Mouse (Mus musculus) right cerebral cortex, postnatal 25 days (tissue): ENCODE measurements around the gene Ncoa5.

Source experiments
- DNase-seq: peaks from one replicate; pipeline ENCODE4 v3.0.0; 2022

Ncoa5 gene

GRCm38 (mm10) chr2:165049044-165049443 lies 14.4 kb upstream of the Ncoa5 start:
- no peak for DNase-seq

GRCm38 (mm10) chr2:165043729-165044128 lies 9.1 kb upstream of the Ncoa5 start:
- no peak for DNase-seq

GRCm38 (mm10) chr2:165043090-165043636 lies 8.5 kb upstream of the Ncoa5 start:
- no peak for DNase-seq

DNA sequence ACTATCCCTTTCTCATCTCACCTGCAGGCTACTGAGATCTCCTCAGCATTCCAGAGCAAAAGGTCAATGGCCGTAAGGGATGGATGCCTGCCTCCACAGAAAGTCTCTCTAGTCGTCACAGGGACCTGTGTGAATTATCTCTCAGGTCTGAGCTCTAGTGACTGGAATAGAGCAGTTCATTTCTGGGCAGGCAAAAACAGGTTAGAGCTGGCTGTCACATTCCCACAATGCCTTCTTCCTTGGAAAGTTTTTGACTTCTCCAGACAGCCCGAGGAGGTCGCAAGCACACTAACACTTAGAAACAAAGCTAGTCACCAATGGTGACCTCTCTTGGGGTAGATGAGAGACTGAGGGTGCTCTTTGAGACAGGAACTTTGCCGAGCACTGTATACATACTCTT lies 7.5 kb upstream of the Ncoa5 start:
- DNase-seq: no peak

DNA sequence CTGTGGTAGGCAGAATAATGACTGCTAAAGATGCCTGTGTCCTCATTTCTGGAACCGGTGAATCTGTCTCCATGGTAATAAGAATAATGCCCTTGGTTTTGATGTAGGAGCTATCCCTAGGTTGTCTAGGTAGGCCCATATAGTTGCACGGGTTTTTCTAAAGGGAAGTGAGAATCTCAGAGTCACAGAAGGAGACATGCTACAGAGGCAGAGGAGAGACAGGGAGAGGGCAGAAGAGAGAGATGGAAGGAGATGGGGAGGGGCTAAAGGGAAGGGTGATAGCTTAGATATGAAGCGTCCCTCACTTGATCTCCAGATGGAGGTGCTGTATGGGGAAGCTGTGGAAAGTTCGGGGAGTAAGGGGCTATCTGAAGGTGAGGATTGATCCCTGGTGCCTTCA lies 2.7 kb upstream of the Ncoa5 start:
- DNase-seq: no peak

DNA sequence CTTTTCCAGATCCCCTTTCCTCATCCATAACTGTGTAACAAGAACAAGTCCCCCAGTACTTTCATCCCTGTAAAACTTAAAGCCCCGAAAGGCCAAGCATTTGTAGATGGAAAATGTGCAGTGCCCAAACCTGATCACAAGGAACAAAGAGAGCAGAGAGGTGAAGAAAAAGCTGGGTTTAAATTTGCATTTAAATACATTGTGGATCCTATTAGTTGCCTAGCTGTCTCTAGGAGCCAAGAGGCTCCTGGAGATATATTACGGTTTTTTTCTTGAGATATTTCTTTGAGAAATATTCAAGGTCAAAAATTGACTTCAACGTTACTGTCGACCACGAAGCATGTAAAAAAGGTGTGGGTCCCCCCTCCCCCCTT lies 378 bp upstream of the Ncoa5 start:
- no peak for DNase-seq

DNA sequence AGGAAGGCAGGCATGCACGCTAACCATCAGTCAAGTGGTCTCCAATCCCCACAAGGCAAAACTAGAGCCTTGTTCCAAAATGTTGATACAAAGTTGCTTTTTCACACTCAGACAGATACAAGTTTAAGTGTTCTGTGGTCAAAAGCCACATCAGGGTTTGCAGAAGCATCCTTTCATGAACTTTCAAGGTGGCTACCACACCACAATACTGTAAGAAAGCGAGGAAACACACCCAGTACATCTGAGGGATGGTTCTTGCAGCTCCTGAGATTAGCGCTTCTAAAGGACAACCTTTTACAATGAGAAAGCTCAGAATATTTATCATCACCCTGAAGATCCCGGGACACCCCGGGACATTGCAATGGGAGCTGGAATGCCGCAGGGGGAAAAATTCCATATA lies 1.4 kb downstream of the Ncoa5 start:
- DNase-seq: no peak

DNA sequence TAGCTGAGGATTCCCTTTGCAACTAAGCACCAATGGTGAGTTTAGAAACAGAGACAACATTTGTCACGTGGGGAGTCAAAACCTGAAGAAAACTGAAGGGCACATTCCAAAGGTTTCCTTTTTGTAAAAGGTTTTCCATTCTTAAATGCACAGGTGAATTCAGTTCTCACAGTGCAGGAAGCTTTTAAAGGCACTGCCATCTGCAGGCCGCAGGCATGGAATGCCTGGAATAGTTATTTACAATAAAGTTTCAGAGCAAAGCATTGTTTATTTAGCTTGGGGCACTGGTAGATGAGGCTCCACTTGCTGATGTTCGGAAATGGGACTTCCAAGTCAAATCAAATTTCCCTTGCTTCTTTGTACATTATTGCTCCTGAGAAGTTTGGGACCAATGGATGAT lies 2.1 kb downstream of the Ncoa5 start:
- no peak for DNase-seq

DNA sequence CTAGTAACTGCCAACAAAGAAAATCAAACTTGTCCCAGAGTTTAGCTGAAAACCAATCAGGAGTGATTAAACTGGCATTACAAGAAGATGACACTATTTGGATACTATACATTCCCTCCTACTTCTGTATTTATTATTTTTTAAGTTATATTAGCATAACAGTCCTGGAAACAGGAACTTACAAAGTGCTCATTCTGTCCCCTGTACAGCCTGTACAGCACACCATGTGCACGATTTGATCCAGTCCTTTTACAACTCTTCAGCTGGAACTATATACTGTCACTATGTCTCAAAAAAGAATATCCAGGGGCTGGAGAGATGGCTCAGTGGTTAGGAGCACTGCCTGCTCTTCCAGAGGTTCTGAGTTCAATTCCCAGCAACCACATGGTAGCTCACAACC lies 7.5 kb downstream of the Ncoa5 start:
- no peak for DNase-seq

DNA sequence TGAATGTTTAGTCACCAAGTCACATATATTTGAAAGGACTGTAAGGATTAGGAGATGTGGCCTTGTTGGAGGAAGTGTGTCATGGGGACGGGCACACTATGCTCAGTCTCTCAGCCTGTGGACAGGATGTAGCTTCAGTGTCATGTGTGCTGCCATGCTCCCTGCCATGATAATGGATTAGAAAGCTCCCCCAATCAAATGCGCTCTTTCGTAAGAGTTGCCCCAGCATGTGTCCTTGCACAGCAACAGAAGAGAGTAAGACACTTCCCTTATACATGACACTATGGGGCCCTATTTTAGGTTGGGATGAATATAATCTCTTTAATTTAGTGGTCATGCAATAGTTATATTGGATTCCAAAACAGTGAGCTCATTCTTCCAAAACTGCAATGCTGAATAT lies 14.2 kb downstream of the Ncoa5 start:
- DNase-seq: no peak

DNA sequence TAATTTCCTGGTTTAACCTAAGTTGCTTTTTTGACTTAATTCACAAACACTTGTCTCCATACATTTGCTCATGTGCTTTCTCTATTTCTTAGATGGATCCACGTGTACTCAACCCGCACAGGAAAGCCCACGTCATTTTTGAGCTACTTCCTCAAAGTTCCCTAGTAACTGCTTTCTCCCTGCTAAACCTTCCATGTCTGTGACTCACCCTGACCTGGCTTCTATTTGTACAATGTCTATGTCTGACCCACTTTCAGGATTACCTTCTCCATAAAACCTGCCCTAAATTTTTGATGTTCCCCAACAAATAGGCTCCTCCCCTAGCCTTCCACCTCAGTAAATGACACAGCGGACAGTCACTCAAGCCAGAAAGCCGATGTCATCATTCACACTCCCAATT lies 19.7 kb downstream of the Ncoa5 start:
- DNase-seq: no peak

- no peak for DNase-seq
Measured at GRCm38 (mm10) chr2:165010351-165010750, 24.3 kb downstream of the Ncoa5 start.

- DNase-seq: no peak
Measured at GRCm38 (mm10) chr2:165009581-165009980, 25.1 kb downstream of the Ncoa5 start.

DNA sequence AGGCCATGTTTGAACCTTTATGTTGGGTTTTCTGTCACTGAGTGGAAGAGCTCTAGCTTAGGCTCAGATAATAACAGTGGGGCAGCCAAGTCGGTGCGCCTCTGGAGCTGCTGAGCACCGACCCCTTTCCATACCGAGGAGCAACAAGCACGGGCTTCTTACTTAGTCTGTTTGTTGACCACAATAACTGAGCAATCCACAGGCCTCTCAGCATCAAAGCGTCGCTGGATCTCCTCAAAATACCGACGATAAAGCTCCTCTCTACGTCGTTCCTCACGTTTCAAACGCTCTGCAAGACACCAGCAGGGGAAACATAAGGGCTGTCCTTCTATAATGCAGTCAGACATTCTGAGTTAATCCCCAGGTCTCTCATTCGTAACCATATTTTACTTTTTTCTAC lies 25.5 kb downstream of the Ncoa5 start:
- no peak for DNase-seq

DNA sequence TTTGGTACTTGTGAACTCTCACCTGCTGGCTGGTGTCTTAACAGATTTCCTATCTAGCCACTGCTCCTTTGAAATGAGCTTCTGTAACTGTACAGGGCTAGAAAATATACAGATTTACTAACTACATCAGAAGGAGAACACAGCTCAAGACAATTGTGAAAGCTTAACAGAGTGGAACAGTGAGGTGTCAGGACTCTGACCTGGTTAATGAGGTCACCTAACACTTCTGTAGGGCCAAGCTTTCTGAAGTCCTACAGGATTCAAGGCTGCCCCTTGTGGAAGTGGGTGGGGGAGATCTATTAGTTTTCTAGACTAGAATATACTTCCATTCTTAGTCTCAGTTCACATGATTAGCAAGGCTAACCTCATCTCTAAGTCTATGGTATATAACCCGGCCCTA lies 26.7 kb downstream of the Ncoa5 start:
- DNase-seq: no peak

- DNase-seq: no peak
Measured at GRCm38 (mm10) chr2:165006813-165007212, 27.9 kb downstream of the Ncoa5 start.

DNA sequence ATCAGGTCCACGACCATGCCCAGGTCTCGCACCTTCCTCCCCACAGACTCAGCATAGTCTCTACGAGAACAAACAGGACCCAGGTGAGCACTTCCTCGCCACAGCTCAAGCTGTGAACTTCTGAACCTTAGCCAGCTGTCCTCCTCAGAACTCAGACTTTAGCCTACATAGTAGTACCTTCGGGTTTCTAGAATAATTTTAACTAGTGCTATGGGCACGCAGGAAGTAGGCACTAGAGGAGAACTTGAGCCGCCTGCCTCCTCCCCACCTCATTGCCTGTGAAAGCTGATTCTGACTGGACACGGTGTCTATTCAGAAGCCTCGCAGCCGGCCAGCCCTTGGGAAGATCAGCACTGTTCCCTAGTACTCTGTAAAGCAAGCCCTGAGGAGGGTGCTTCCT lies 30.4 kb downstream of the Ncoa5 start:
- no peak for DNase-seq

DNA sequence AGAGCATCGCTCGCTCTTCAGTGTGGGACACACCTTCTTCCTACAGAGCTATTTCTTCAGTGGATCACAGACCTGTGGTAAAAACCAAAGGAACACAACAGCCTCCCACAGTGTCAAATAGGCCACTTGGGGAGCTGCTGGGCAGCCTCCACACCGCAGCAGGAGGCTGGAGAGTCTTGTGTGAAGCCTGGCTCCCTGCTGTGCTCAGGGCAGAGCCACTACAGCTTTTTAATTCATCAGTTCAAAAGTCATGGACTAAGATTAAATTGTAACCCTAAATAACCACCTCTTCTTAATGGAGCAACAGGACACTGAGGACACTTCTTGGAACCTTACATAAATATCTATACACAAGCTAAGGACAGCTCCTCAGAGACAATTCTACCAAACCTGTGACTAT lies 31.6 kb downstream of the Ncoa5 start:
- DNase-seq: no peak

GRCm38 (mm10) chr2:165001958-165002357 lies 32.7 kb downstream of the Ncoa5 start:
- DNase-seq: no peak

GRCm38 (mm10) chr2:164997721-164998428 lies 36.8 kb downstream of the Ncoa5 start:
- DNase-seq: peak; percentile 30

DNA sequence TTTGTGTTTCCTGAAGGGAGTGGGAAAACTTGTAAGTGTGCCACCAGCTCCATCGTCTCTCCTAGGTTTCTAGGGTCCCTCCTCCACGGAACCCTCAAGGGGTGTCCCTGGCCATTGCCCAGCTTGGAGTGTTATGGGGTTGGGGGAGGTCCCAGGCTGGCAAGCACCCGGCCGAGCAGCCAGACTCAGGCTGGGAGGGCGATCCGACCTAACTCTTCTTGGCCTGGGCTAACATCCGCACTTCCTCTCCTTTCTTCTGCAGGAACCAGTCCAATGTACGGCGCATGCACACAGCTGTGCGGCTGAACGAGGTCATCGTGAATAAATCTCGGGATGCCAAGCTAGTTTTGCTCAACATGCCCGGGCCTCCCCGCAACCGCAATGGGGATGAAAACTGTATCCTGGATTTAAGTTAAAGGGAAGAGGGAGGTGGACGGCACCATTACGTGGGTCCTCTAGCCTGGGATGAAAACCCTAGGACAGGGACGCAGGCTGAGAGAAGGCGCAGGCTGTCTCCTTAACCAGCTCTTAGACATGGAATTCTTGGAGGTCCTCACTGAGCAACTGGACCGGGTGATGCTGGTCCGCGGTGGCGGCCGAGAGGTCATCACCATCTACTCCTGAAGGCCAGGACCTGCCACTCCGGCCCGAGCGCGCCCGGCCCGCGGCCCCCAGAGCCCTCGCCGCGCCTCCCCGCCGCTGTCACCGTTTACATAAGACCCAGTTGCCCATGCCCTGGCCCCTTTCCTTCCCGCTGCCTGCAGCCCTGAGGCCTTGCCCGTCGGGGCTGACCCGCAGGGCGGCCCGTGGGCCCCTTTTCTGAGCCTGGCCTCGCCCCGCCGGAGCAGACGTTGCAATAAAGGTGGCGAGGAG lies 37.6 kb downstream of the Ncoa5 start:
- no peak for DNase-seq

GRCm38 (mm10) chr2:164995976-164996375 lies 38.7 kb downstream of the Ncoa5 start:
- DNase-seq: no peak

GRCm38 (mm10) chr2:164994659-164995428 lies 39.8 kb downstream of the Ncoa5 start:
- DNase-seq: peak; percentile 77
